Mouse (Mus musculus): ENCODE data around the gene F930015N05Rik. TPM values are rescaled to one million over a fixed set of nuclear protein-coding genes. Genes with fewer than 3 reads are reported as not detected.

Gene F930015N05Rik
- 0.66 TPM for polyA plus RNA-seq (2012; fragmentation: generic; extraction: Trizol)

DNA sequence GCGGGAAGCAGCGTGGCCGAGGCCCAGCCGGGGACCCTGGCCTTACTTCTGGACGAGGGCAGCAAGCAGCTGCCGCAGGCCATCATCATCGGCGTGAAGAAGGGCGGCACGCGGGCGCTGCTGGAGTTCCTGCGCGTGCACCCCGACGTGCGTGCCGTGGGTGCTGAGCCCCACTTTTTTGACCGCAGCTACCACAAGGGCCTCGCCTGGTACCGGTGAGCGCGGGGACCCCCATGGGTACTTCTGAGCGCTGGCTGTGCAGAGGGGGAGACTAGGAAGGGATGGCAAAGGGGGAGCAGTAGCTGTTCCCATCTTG, at the start of gene F930015N05Rik:
F930015N05Rik (minus strand) TSS at position 242 of the 316 bp plus-strand sequence.
- peak within 1 kb of the TSS; percentile 95 for H3ac ChIP-seq (ENCODE audit: control insufficient read depth, insufficient read length)
- H3K36me3 ChIP-seq (ENCODE audit: control insufficient read depth, insufficient read depth), result no peaks in the 10 kb centered on the region
- H3K4me3 ChIP-seq, result peak within 1 kb of the TSS; percentile 57
- peaks cover 10% of the 10 kb centered on the region for H3K79me2 ChIP-seq (ENCODE audit: control insufficient read depth, insufficient read depth)
- H3K4me2 ChIP-seq (ENCODE audit: low read depth), result peak within 1 kb of the TSS; percentile 98
- TF ChIP-seq POLR2A (IDR thresholded peaks at IDR 0.05; ENCODE audit: insufficient read length, low read depth) (peak; percentile 20), MYOD1 (IDR thresholded peaks at IDR 0.05; ENCODE audit: control insufficient read depth in 1 of 3, insufficient read length in 2 of 3, low read depth in 2 of 3) (peak in 2 of 3 experiments; percentile 71 to 77), MYOG (IDR thresholded peaks at IDR 0.05; ENCODE audit: control insufficient read depth in 1 of 3, insufficient read depth in 1 of 3, insufficient read length in 2 of 3, low read depth in 2 of 3) (peak in 1 of 3 experiments; percentile 27), CEBPB (IDR thresholded peaks at IDR 0.05; ENCODE audit: insufficient read depth, poor library complexity, severe bottlenecking) (no peak), E2F4 (IDR thresholded peaks at IDR 0.05; ENCODE audit: insufficient read depth) (no peak)
- no peaks in the 10 kb centered on the region for H3K27me3 ChIP-seq (ENCODE audit: control insufficient read depth, insufficient read depth, insufficient read length)

DNA sequence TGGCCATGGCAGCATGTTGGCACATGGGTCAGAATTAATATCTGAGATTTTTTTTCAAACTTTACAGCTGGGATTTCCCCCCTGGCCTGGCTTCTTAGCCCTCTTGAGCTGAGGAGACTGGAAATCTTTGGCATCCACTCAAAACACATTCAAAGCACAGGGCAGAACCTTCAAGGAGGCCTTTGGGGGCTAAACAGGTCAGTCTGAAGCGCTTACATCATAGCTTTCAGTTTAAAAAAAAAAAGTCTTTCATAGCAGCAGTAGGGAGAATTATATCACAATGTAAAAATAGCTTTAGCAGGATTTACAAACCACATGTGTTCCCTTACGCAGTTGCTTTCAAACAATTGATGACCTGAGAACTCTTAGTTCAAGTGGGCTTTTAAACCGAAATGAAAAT, 45.0 kb upstream of the F930015N05Rik start:
- TF ChIP-seq MYOD1 (IDR thresholded peaks at IDR 0.05; ENCODE audit: control insufficient read depth in 1 of 3, insufficient read length in 2 of 3, low read depth in 2 of 3) (no peak), POLR2A (IDR thresholded peaks at IDR 0.05; ENCODE audit: insufficient read length, low read depth) (no peak), MYOG (IDR thresholded peaks at IDR 0.05; ENCODE audit: control insufficient read depth in 1 of 3, insufficient read depth in 1 of 3, insufficient read length in 2 of 3, low read depth in 2 of 3) (no peak), CEBPB (IDR thresholded peaks at IDR 0.05; ENCODE audit: insufficient read depth, poor library complexity, severe bottlenecking) (no peak), TCF3 (IDR thresholded peaks at IDR 0.05; ENCODE audit: insufficient read length, low read depth) (no peak), TCF12 (IDR thresholded peaks at IDR 0.05; ENCODE audit: insufficient read depth, poor library complexity, severe bottlenecking) (no peak), POLR2AphosphoS2 (IDR thresholded peaks at IDR 0.05; ENCODE audit: insufficient read length, low read depth) (no peak), SRF (IDR thresholded peaks at IDR 0.05; ENCODE audit: control insufficient read depth, insufficient read length, low read depth) (no peak), MAX (IDR thresholded peaks at IDR 0.05; ENCODE audit: low read depth) (no peak), USF1 (IDR thresholded peaks at IDR 0.05; ENCODE audit: low read depth) (no peak), REST (IDR thresholded peaks at IDR 0.05; ENCODE audit: insufficient read depth, insufficient read length) (no peak), E2F4 (IDR thresholded peaks at IDR 0.05; ENCODE audit: insufficient read depth) (no peak)
- no peak overlapping the region for H3ac ChIP-seq (ENCODE audit: control insufficient read depth, insufficient read length)
- H3K27me3 ChIP-seq (ENCODE audit: control insufficient read depth, insufficient read depth, insufficient read length), result no peaks in the 10 kb centered on the region
- no peak overlapping the region for H3K4me3 ChIP-seq
- no peaks in the 10 kb centered on the region for H3K79me2 ChIP-seq (ENCODE audit: control insufficient read depth, insufficient read depth)
- no peak overlapping the region for H3K4me2 ChIP-seq (ENCODE audit: low read depth)
- no peaks in the 10 kb centered on the region for H3K36me3 ChIP-seq (ENCODE audit: control insufficient read depth, insufficient read depth)

DNA sequence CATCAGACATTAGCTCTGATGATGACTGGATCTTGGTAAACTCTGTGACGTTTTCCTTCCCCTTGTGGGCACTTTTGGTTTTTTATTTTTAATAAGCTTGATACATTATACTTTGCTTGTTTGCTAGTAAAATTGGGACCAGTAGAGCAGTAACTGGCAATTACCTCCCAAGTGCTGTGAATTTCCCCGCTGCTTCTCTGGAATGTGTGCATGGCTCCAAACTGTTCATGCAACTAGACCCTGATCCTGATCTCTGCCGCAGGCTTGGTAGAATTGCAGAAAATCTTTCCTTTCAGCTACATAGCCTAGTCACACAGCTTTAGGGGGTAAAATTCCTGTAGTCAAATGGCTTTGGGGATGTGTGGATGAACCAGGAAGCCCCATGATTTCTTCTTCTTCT, 37.2 kb upstream of the F930015N05Rik start:
- H3K4me3 ChIP-seq, result no peak overlapping the region
- TF ChIP-seq REST (IDR thresholded peaks at IDR 0.05; ENCODE audit: insufficient read depth, insufficient read length), result no peak
- no peak for TF ChIP-seq POLR2A (IDR thresholded peaks at IDR 0.05; ENCODE audit: insufficient read length, low read depth)
- no peak for TF ChIP-seq TCF12 (IDR thresholded peaks at IDR 0.05; ENCODE audit: insufficient read depth, poor library complexity, severe bottlenecking)
- TF ChIP-seq MYOG (IDR thresholded peaks at IDR 0.05; ENCODE audit: control insufficient read depth in 1 of 3, insufficient read depth in 1 of 3, insufficient read length in 2 of 3, low read depth in 2 of 3), result no peak
- TF ChIP-seq CEBPB (IDR thresholded peaks at IDR 0.05; ENCODE audit: insufficient read depth, poor library complexity, severe bottlenecking), result no peak
- no peak overlapping the region for H3K4me2 ChIP-seq (ENCODE audit: low read depth)
- no peaks in the 10 kb centered on the region for H3K27me3 ChIP-seq (ENCODE audit: control insufficient read depth, insufficient read depth, insufficient read length)
- H3K36me3 ChIP-seq (ENCODE audit: control insufficient read depth, insufficient read depth), result no peaks in the 10 kb centered on the region
- no peak overlapping the region for H3ac ChIP-seq (ENCODE audit: control insufficient read depth, insufficient read length)
- no peaks in the 10 kb centered on the region for H3K79me2 ChIP-seq (ENCODE audit: control insufficient read depth, insufficient read depth)

DNA sequence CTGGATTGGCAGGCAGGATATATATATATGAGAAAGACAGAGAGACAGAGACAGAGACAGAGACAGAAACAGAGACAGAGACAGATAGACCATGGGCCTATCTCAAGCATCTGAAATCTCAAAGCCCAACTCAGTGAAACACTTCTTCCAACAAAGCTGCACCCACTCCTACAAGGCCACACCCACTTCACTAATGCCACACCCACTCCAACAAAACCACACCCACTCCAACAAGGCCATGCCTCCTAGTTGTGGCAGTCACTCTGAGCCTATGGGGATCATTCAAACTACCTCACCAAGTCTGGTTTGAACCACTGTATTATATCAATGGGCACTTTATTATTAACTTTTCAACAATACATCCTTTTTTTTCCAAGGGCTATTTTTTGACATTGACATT, 34.2 kb upstream of the F930015N05Rik start:
- TF ChIP-seq MYOG (IDR thresholded peaks at IDR 0.05; ENCODE audit: control insufficient read depth in 1 of 3, insufficient read depth in 1 of 3, insufficient read length in 2 of 3, low read depth in 2 of 3) (no peak), POLR2A (IDR thresholded peaks at IDR 0.05; ENCODE audit: insufficient read length, low read depth) (no peak), SRF (IDR thresholded peaks at IDR 0.05; ENCODE audit: control insufficient read depth, insufficient read length, low read depth) (no peak), MAX (IDR thresholded peaks at IDR 0.05; ENCODE audit: low read depth) (no peak), TCF12 (IDR thresholded peaks at IDR 0.05; ENCODE audit: insufficient read depth, poor library complexity, severe bottlenecking) (no peak), REST (IDR thresholded peaks at IDR 0.05; ENCODE audit: insufficient read depth, insufficient read length) (no peak), TCF3 (IDR thresholded peaks at IDR 0.05; ENCODE audit: insufficient read length, low read depth) (no peak), MYOD1 (IDR thresholded peaks at IDR 0.05; ENCODE audit: control insufficient read depth in 1 of 3, insufficient read length in 2 of 3, low read depth in 2 of 3) (no peak), CEBPB (IDR thresholded peaks at IDR 0.05; ENCODE audit: insufficient read depth, poor library complexity, severe bottlenecking) (no peak), USF1 (IDR thresholded peaks at IDR 0.05; ENCODE audit: low read depth) (no peak), POLR2AphosphoS2 (IDR thresholded peaks at IDR 0.05; ENCODE audit: insufficient read length, low read depth) (no peak), E2F4 (IDR thresholded peaks at IDR 0.05; ENCODE audit: insufficient read depth) (no peak)
- H3K27me3 ChIP-seq (ENCODE audit: control insufficient read depth, insufficient read depth, insufficient read length), result no peaks in the 10 kb centered on the region

DNA sequence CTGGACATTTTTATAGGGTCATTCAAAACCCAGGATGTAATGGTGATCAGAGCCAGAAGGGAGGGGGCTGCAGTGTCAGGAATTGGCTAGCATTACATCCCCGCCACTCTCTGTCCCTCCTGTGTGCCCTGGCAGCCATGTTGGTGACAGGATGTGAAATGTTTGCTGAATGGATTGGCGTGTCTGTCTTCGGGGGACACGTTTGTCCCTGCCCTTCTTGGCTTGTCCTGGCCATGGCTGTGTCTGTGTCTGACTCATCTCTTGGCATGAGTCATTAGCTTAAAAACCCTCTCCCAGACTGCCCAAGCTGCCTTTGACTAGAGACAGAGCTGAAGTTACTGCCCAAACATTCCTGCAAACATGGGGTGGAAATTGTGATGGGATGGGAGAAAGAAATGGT, 32.3 kb upstream of the F930015N05Rik start:
- Histone ChIP-seq H3K79me2 (ENCODE audit: control insufficient read depth, insufficient read depth) (no peaks in the 10 kb centered on the region), H3K4me3 (no peak overlapping the region), H3ac (ENCODE audit: control insufficient read depth, insufficient read length) (no peak overlapping the region), H3K4me2 (ENCODE audit: low read depth) (peak overlapping the region; percentile 62), H3K27me3 (ENCODE audit: control insufficient read depth, insufficient read depth, insufficient read length) (no peaks in the 10 kb centered on the region), H3K36me3 (ENCODE audit: control insufficient read depth, insufficient read depth) (no peaks in the 10 kb centered on the region)
- TF ChIP-seq MAX (IDR thresholded peaks at IDR 0.05; ENCODE audit: low read depth), result no peak
- peak in 1 of 3 experiments; percentile 27 for TF ChIP-seq MYOD1 (IDR thresholded peaks at IDR 0.05; ENCODE audit: control insufficient read depth in 1 of 3, insufficient read length in 2 of 3, low read depth in 2 of 3)
- TF ChIP-seq REST (IDR thresholded peaks at IDR 0.05; ENCODE audit: insufficient read depth, insufficient read length), result no peak

More for the DNA sequence above, 34.2 kb upstream of the F930015N05Rik start:
- no peak overlapping the region for H3K4me3 ChIP-seq
- no peak overlapping the region for H3K4me2 ChIP-seq (ENCODE audit: low read depth)
- no peaks in the 10 kb centered on the region for H3K36me3 ChIP-seq (ENCODE audit: control insufficient read depth, insufficient read depth)
- H3ac ChIP-seq (ENCODE audit: control insufficient read depth, insufficient read length), result no peak overlapping the region
- H3K79me2 ChIP-seq (ENCODE audit: control insufficient read depth, insufficient read depth), result no peaks in the 10 kb centered on the region

Data from myocyte (in vitro differentiated cells).